Mouse (Mus musculus) limb, embryonic 15.5 days (tissue): Measurements from ENCODE around the gene Aim2. TPM values are rescaled to one million over a fixed set of nuclear protein-coding genes. Genes with fewer than 3 reads are reported as not detected.
"Not testable (repeated sequence)": the region's sequence is repeated elsewhere in the genome, so short reads cannot be mapped to it uniquely, and the experiment has no call there.

Source experiments
- ATAC-seq: fragments of 200-750 bp; cut with Nextera tagmentation; 2 replicates; pipeline ENCODE4 v1.8.0; 2017; ENCODE audit warnings: low read depth, moderate TSS enrichment; ENCODE audit not compliant: insufficient number of reproducible peaks, low FRiP score, low TSS enrichment
- H3K27ac ChIP-seq: fragments of 300-500 bp; sonication (generic); 2 replicates; pipeline ENCODE4 v1.5.1; 2015; ENCODE audit warnings: moderate library complexity, mild to moderate bottlenecking, inconsistent platforms
- H3K27me3 ChIP-seq: fragments of 300-500 bp; sonication (generic); 2 replicates; pipeline ENCODE4 v1.6.1; 2015; ENCODE audit warnings: inconsistent platforms
- H3K36me3 ChIP-seq: fragments of 300-500 bp; sonication (generic); 2 replicates; pipeline ENCODE4 v1.6.1; 2015; ENCODE audit warnings: inconsistent platforms
- H3K4me1 ChIP-seq: fragments of 300-500 bp; sonication (generic); 2 replicates; pipeline ENCODE4 v1.6.1; 2015; ENCODE audit warnings: inconsistent platforms
- H3K4me2 ChIP-seq: fragments of 300-500 bp; sonication (generic); 2 replicates; pipeline ENCODE4 v1.6.1; 2015; ENCODE audit warnings: mild to moderate bottlenecking, inconsistent platforms
- H3K4me3 ChIP-seq: fragments of 300-500 bp; sonication (generic); 2 replicates; pipeline ENCODE4 v1.5.1; 2015; ENCODE audit warnings: mild to moderate bottlenecking, inconsistent platforms
- H3K9ac ChIP-seq: fragments of 300-500 bp; sonication (generic); 2 replicates; pipeline ENCODE4 v1.6.1; 2015; ENCODE audit warnings: inconsistent platforms
- H3K9me3 ChIP-seq: fragments of 300-500 bp; sonication (generic); 2 replicates; pipeline ENCODE4 v1.6.1; 2016; ENCODE audit warnings: inconsistent platforms
- WGBS: fragments of 180-500 bp; shearing (Covaris S2); methylation state at CpG from one replicate; pipeline ENCODE4 v1.1.7; 2015; 5-methylcytosine and 5-hydroxymethylcytosine counted together
- polyA plus RNA-seq: library from polyadenylated mRNA; unstranded; fragments of >200 nt; fragmentation: Nextera tagmentation; extraction: Ambion mirVana; gene quantifications from 2 replicates; pipeline ENCODE4 v1.2.1, GENCODE M21; 2015

Aim2 gene
- polyA plus RNA-seq, 1 experiment from 2014 or later: 1.4 TPM

DNA sequence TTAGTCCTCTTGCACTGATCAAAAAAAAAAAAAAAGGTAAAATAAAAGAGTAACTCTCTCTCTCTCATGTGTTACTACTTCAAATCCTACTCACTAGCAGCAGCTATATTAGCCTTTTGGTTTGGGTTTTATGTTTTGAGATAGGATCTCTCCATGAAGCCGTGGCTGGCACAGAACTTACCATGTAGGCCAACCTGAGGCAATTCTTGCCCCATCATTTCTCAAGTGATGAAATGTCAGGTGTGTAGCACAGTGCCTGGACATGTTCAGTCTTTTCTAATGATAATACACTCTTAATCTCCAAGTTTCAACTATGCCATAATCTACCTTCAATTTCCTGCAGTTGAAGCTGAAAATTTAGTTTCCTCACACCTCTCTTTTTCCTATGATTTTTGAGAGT, 92.4 kb downstream of the Aim2 start:
- no peaks in the 10 kb centered on the region for H3K27me3 ChIP-seq
- ATAC-seq: no peak
- H3K4me1 ChIP-seq: no peaks in the 10 kb centered on the region
- H3K4me3 ChIP-seq: no peak overlapping the region
- H3K27ac ChIP-seq: no peak overlapping the region
- no peaks in the 10 kb centered on the region for H3K9me3 ChIP-seq
- H3K4me2 ChIP-seq: no peak overlapping the region
- no peak overlapping the region for H3K9ac ChIP-seq
- H3K36me3 ChIP-seq: no peaks in the 10 kb centered on the region
- WGBS: 50% methylated on average over 1 of the region's 1 CpGs

DNA sequence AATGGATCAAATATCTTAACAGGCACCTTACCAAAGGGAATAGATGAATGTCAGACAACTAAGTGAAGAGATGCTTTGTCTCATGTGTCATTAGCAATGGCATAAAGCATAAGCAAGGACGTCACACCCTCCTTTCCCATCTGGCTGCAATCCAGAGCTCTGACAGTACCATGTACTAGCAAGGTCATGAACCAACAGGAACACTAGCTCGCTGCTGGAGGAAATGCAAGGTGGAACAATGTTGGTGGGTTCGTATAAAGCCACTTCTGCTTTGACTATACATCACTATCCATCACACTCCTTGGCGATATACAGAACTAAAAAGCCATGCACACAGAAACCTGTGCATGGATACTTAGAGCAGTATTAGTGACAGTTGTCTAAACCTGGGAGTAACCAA, 96.4 kb downstream of the Aim2 start:
- 65% methylated on average over 4 of the region's 4 CpGs for WGBS

DNA sequence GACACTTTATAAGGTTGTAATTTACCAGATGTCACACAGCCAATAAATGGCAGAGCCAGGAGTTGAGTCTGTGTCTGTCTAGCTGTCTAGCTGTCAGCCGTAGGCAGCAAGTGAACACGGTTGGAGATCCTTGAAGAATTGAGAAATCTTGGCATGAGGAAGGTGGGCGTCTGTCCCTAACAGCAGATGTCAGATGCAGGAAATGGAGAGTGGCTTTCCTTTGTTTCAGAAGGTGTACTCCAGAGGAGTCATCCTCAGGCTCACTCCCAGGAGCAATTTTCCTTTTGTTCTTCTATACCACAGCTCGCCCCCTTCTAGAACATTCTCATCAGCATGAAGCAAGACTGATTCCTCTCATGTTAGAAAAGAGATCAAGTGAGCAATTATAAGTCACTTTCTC, 99.9 kb downstream of the Aim2 start:
- Histone ChIP-seq H3K27me3 (no peaks in the 10 kb centered on the region), H3K36me3 (no peaks in the 10 kb centered on the region), H3K4me3 (no peak overlapping the region), H3K4me1 (no peaks in the 10 kb centered on the region), H3K9me3 (no peaks in the 10 kb centered on the region), H3K27ac (no peak overlapping the region), H3K4me2 (no peak overlapping the region), H3K9ac (no peak overlapping the region)
- WGBS: 75% methylated on average over 4 of the region's 4 CpGs
- no peak for ATAC-seq

More for the DNA sequence above, 96.4 kb downstream of the Aim2 start:
- H3K4me1 ChIP-seq: no peaks in the 10 kb centered on the region
- H3K4me2 ChIP-seq: no peak overlapping the region
- no peak for ATAC-seq
- no peak overlapping the region for H3K4me3 ChIP-seq
- no peaks in the 10 kb centered on the region for H3K36me3 ChIP-seq
- H3K27ac ChIP-seq: no peak overlapping the region
- H3K9ac ChIP-seq: no peak overlapping the region
- H3K27me3 ChIP-seq: no peaks in the 10 kb centered on the region
- no peaks in the 10 kb centered on the region for H3K9me3 ChIP-seq

GRCm38 (mm10) chr1:173451665-173452064, 101.0 kb downstream of the Aim2 start:
- 85% methylated on average over 5 of the region's 5 CpGs for WGBS
- H3K36me3 ChIP-seq: no peaks in the 10 kb centered on the region
- no peak for ATAC-seq
- no peaks in the 10 kb centered on the region for H3K9me3 ChIP-seq
- no peak overlapping the region for H3K4me3 ChIP-seq
- H3K9ac ChIP-seq: no peak overlapping the region
- H3K4me1 ChIP-seq: no peaks in the 10 kb centered on the region
- H3K27ac ChIP-seq: no peak overlapping the region
- H3K4me2 ChIP-seq: no peak overlapping the region
- no peaks in the 10 kb centered on the region for H3K27me3 ChIP-seq

DNA sequence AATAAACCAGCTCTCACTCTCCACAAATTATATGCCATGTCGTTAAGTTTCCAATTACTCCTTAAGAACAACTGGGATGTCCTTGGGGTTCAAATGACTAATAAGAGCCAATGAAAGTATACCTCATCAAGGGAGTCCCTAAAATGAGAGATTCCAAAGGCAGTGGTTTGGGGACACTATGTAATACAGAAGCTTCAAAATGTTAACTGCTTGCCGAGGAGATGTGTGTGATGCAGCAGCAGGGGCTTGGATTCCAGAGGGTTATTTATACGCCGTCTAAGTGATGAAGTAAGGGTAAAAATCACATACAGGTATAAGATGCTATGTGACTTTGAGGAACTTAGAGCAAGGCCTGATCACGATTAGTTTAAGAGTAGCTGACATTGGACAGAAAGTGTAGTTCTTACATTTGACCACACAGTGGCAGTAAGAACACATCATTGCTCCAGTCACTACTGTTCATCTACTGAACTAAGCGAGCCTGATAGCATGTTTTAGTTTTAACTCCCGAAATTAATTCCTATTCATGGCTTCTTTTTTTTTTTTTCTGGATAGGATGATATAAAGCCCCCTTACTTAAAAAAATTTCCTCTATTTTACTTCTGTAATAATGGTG, 105.6 kb downstream of the Aim2 start:
- 41% methylated on average over 7 of the region's 7 CpGs for WGBS
- Histone ChIP-seq H3K4me3 (no peak overlapping the region), H3K27ac (no peak overlapping the region), H3K9me3 (no peaks in the 10 kb centered on the region), H3K4me1 (no peaks in the 10 kb centered on the region), H3K36me3 (no peaks in the 10 kb centered on the region), H3K4me2 (no peak overlapping the region), H3K9ac (no peak overlapping the region), H3K27me3 (no peaks in the 10 kb centered on the region)
- no peak for ATAC-seq

- Histone ChIP-seq H3K27me3 (no peaks in the 10 kb centered on the region), H3K4me3 (no peak overlapping the region), H3K4me2 (no peak overlapping the region), H3K36me3 (no peaks in the 10 kb centered on the region), H3K4me1 (no peaks in the 10 kb centered on the region), H3K9me3 (no peaks in the 10 kb centered on the region), H3K27ac (no peak overlapping the region), H3K9ac (no peak overlapping the region)
- no peak for ATAC-seq
- WGBS: 83% methylated on average over 5 of the region's 5 CpGs
Observed at GRCm38 (mm10) chr1:173456761-173457160, 106.1 kb downstream of the Aim2 start.

DNA sequence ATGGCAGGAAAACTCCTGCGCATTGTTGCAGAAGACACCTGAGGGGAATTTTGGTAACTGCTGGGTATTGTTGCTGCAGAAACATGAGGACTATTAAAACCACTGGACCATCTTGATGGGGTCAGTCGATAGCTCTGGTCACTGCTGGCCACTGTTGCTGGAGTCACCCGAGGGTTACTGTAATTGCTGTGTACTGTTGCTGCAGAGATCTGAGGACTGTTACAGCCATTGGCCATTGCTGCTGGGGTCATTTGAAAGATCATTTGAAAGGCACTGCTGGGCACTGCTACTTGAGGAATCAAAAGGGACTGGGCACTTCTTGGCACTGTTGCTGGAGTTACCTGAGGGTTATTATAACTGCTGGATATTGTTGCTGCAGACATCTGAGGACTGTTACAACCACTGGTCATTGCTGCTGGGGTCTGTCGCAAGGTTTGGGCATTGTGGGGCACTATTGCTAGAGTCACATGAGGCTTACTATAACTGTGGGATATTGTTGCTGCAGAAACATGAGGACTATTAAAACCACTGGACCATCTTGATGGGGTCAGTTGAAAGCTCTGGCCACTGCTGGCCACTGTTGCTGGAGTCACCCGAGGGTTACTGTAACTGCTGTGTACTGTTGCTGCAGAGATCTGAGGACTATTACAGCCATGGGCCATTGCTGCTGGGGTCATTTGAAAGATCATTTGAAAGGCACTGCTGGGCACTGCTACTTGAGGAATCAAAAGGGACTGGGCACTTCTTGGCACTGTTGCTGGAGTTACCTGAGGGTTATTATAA, 129.9 kb downstream of the Aim2 start:
- H3K9me3 ChIP-seq, H3K9ac ChIP-seq, H3K4me3 ChIP-seq, H3K36me3 ChIP-seq, ATAC-seq, H3K4me1 ChIP-seq, H3K27ac ChIP-seq, H3K27me3 ChIP-seq, H3K4me2 ChIP-seq: not testable (repeated sequence)
- 79% methylated on average over 5 of the region's 5 CpGs for WGBS

GRCm38 (mm10) chr1:173481182-173481574, 130.5 kb downstream of the Aim2 start:
- ATAC-seq, H3K4me2 ChIP-seq, H3K4me3 ChIP-seq, H3K27me3 ChIP-seq, H3K9me3 ChIP-seq, H3K27ac ChIP-seq, H3K4me1 ChIP-seq, H3K36me3 ChIP-seq, H3K9ac ChIP-seq: not testable (repeated sequence)
- 75% methylated on average over 3 of the region's 3 CpGs for WGBS

- 71% methylated on average over 3 of the region's 3 CpGs for WGBS
- not testable (repeated sequence) for H3K27ac ChIP-seq, H3K4me3 ChIP-seq, H3K9ac ChIP-seq, H3K36me3 ChIP-seq, H3K4me1 ChIP-seq, H3K27me3 ChIP-seq, H3K9me3 ChIP-seq, ATAC-seq, H3K4me2 ChIP-seq
Observed at GRCm38 (mm10) chr1:173490812-173491480, 140.3 kb downstream of the Aim2 start, which contains the start of gene Ifi206. Ifi206 (minus strand) TSS chr1:173491041.

- H3K4me1 ChIP-seq, H3K9me3 ChIP-seq: not testable (repeated sequence)
Observed at GRCm38 (mm10) chr1:173491483-173491882, 140.8 kb downstream of the Aim2 start.

GRCm38 (mm10) chr1:173510595-173510994, 159.9 kb downstream of the Aim2 start:
- H3K4me3 ChIP-seq, H3K9ac ChIP-seq, ATAC-seq, H3K27me3 ChIP-seq, H3K4me1 ChIP-seq, H3K36me3 ChIP-seq, H3K4me2 ChIP-seq, H3K9me3 ChIP-seq, H3K27ac ChIP-seq: not testable (repeated sequence)
- 95% methylated on average over 2 of the region's 2 CpGs for WGBS

More at GRCm38 (mm10) chr1:173491483-173491882, 140.8 kb downstream of the Aim2 start:
- not testable (repeated sequence) for H3K4me2 ChIP-seq, H3K27ac ChIP-seq, H3K4me3 ChIP-seq, H3K36me3 ChIP-seq, H3K9ac ChIP-seq, H3K27me3 ChIP-seq, ATAC-seq
